Mouse (Mus musculus) limb, embryonic 15.5 days (tissue): ENCODE measurements around the gene Angptl4. TPM values are rescaled to one million over a fixed set of nuclear protein-coding genes. Genes with fewer than 3 reads are reported as not detected.
"Not testable (repeated sequence)": the region's sequence is repeated elsewhere in the genome, so short reads cannot be mapped to it uniquely, and the experiment has no call there.

Experiments used
- ATAC-seq: fragments of 200-750 bp; cut with Nextera tagmentation; 2 replicates; pipeline ENCODE4 v1.8.0; 2017; ENCODE audit warnings: low read depth, moderate TSS enrichment; ENCODE audit not compliant: insufficient number of reproducible peaks, low FRiP score, low TSS enrichment
- H3K27ac ChIP-seq: fragments of 300-500 bp; sonication (generic); 2 replicates; pipeline ENCODE4 v1.5.1; 2015; ENCODE audit warnings: moderate library complexity, mild to moderate bottlenecking, inconsistent platforms
- H3K27me3 ChIP-seq: fragments of 300-500 bp; sonication (generic); 2 replicates; pipeline ENCODE4 v1.6.1; 2015; ENCODE audit warnings: inconsistent platforms
- H3K36me3 ChIP-seq: fragments of 300-500 bp; sonication (generic); 2 replicates; pipeline ENCODE4 v1.6.1; 2015; ENCODE audit warnings: inconsistent platforms
- H3K4me1 ChIP-seq: fragments of 300-500 bp; sonication (generic); 2 replicates; pipeline ENCODE4 v1.6.1; 2015; ENCODE audit warnings: inconsistent platforms
- H3K4me2 ChIP-seq: fragments of 300-500 bp; sonication (generic); 2 replicates; pipeline ENCODE4 v1.6.1; 2015; ENCODE audit warnings: mild to moderate bottlenecking, inconsistent platforms
- H3K4me3 ChIP-seq: fragments of 300-500 bp; sonication (generic); 2 replicates; pipeline ENCODE4 v1.5.1; 2015; ENCODE audit warnings: mild to moderate bottlenecking, inconsistent platforms
- H3K9ac ChIP-seq: fragments of 300-500 bp; sonication (generic); 2 replicates; pipeline ENCODE4 v1.6.1; 2015; ENCODE audit warnings: inconsistent platforms
- H3K9me3 ChIP-seq: fragments of 300-500 bp; sonication (generic); 2 replicates; pipeline ENCODE4 v1.6.1; 2016; ENCODE audit warnings: inconsistent platforms
- WGBS: fragments of 180-500 bp; shearing (Covaris S2); methylation state at CpG from one replicate; pipeline ENCODE4 v1.1.7; 2015; 5-methylcytosine and 5-hydroxymethylcytosine counted together
- polyA plus RNA-seq: library from polyadenylated mRNA; unstranded; fragments of >200 nt; fragmentation: Nextera tagmentation; extraction: Ambion mirVana; gene quantifications from 2 replicates; pipeline ENCODE4 v1.2.1, GENCODE M21; 2015

The Angptl4 gene
- polyA plus RNA-seq, 1 experiment from 2014 or later = 62.9 TPM

GRCm38 (mm10) chr17:33752297-33752696, 29.3 kb downstream of the Angptl4 start:
- H3K9ac ChIP-seq = no peak overlapping the region
- H3K27ac ChIP-seq = no peak overlapping the region
- no peak for ATAC-seq
- 93% methylated on average over 2 of the region's 2 CpGs for WGBS
- no peak overlapping the region for H3K4me3 ChIP-seq
- no peaks in the 10 kb centered on the region for H3K9me3 ChIP-seq
- H3K4me2 ChIP-seq = no peak overlapping the region
- peaks cover 38% of the 10 kb centered on the region for H3K36me3 ChIP-seq
- no peaks in the 10 kb centered on the region for H3K27me3 ChIP-seq
- peaks cover 24% of the 10 kb centered on the region for H3K4me1 ChIP-seq

DNA sequence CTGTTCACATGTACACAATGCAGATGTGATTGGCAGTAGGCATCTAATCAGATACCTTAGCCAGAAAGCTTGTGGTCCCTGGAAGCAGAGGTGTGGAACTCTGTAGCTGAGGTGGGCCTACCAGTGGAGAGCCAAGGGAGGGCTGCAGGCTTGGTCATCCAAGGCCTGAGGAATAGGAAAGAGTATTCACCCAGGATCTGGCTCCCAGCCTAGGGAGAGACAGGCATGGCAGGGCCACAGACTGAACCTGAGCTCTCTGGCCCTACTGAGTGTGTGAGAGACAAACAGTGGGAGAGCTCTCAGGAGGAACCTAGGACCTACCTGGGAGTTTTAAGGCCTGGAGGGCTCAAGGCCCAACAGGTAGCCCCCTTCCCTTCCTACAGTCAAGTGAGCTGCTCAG, 30.4 kb downstream of the Angptl4 start:
- no peak for ATAC-seq
- no peaks in the 10 kb centered on the region for H3K9me3 ChIP-seq
- no peak overlapping the region for H3K4me2 ChIP-seq
- H3K9ac ChIP-seq = no peak overlapping the region
- H3K4me3 ChIP-seq = no peak overlapping the region
- H3K4me1 ChIP-seq = peaks cover 14% of the 10 kb centered on the region
- H3K27ac ChIP-seq = no peak overlapping the region
- H3K27me3 ChIP-seq = no peaks in the 10 kb centered on the region
- peaks cover 36% of the 10 kb centered on the region for H3K36me3 ChIP-seq

- Histone ChIP-seq H3K36me3 (peaks cover 52% of the 10 kb centered on the region), H3K4me2 (no peak overlapping the region), H3K9me3 (no peaks in the 10 kb centered on the region), H3K27ac (no peak overlapping the region), H3K4me1 (peaks cover under 1% of the 10 kb centered on the region; the same call in 1 of the 2 replicates), H3K27me3 (no peaks in the 10 kb centered on the region), H3K9ac (no peak overlapping the region), H3K4me3 (no peak overlapping the region)
- WGBS = 99% methylated on average over 5 of the region's 5 CpGs
- no peak for ATAC-seq
Measured at GRCm38 (mm10) chr17:33749451-33749850, 32.2 kb downstream of the Angptl4 start.

DNA sequence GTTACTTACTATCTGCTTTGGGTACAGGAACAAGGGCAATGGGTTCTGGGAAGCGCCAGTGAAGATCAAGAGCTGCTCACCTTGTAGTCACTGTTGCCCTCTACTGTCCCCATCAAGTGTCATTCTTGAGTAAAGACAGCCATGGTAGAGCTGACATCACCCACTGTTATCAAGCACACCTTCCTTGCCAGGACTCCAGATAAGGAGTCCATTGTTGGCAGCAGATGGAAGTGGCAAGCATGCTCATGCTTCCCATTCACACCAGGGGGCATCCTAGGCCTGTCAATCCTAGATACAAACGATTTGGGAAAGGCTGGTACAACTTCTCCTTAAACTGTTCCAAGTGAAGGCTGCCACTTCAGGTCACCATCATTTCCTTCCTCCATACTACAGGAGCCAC, 35.6 kb downstream of the Angptl4 start:
- Histone ChIP-seq H3K4me1 (no peaks in the 10 kb centered on the region), H3K4me3 (no peak overlapping the region), H3K9ac (no peak overlapping the region), H3K36me3 (peaks cover 49% of the 10 kb centered on the region), H3K4me2 (no peak overlapping the region), H3K27ac (no peak overlapping the region), H3K9me3 (no peaks in the 10 kb centered on the region), H3K27me3 (no peaks in the 10 kb centered on the region)
- no peak for ATAC-seq
- 63% methylated on average over 2 of the region's 2 CpGs for WGBS

DNA sequence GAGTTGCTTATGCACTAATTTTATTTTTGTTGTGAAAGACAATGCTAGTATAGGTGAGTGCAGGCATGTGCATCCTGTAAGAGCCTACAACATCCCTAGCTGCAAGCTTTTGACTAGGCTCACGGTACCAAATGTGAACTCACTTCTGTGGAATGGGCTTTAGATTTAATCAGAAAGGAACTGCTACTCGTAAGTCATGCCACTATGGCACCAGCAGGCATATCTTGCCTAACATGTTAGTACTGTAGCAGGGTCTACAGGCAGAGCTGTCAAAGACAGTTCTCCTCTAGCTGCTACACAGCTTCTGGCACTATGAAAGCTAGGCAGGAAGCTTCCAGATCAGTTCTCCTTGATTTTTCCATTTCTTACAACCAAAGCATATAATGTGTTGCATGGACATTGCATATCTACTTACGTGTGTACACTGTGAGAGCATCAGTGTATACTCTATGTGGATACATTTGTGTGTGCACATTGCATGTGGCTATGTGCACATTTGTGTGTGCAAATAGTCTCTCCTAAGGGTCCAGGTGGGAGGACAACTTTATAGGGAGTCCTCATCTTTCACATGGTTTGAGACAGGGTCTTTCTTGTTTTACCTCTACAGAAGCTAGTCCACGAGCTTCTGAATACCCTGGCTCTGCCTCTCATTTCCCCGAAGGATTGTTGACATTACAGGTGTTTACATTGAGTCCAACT, 36.8 kb downstream of the Angptl4 start:
- H3K4me1 ChIP-seq = no peaks in the 10 kb centered on the region
- no peaks in the 10 kb centered on the region for H3K9me3 ChIP-seq
- H3K27ac ChIP-seq = no peak overlapping the region
- WGBS = 78% methylated on average over 5 of the region's 5 CpGs
- H3K9ac ChIP-seq = no peak overlapping the region
- H3K4me2 ChIP-seq = no peak overlapping the region
- no peak overlapping the region for H3K4me3 ChIP-seq
- H3K27me3 ChIP-seq = no peaks in the 10 kb centered on the region
- ATAC-seq = no peak
- H3K36me3 ChIP-seq = peaks cover 39% of the 10 kb centered on the region

DNA sequence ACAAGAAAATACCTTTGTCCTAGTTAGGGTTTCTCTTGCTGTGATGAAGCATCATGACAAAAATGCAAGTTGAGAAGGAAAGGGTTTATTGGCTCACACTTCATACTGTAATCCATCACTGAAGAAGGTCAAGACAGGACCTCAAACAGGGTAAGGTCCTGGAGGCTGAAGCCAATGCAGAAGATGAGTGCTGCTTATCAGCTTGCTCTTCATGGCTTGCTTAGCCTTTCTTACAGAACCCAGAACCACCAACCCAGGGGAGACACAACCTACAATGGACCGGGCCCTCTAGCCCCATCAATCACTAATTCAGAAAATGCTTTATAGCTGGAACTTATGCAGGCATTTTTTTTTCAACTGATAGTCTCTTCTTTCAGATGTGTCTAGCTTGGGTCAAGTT, 39.2 kb downstream of the Angptl4 start:
- Histone ChIP-seq H3K4me1 (no peaks in the 10 kb centered on the region), H3K4me2 (no peak overlapping the region), H3K9me3 (no peaks in the 10 kb centered on the region), H3K36me3 (peaks cover 18% of the 10 kb centered on the region), H3K9ac (no peak overlapping the region), H3K27ac (no peak overlapping the region), H3K27me3 (no peaks in the 10 kb centered on the region), H3K4me3 (no peak overlapping the region)
- ATAC-seq = no peak
- 93% methylated on average over 1 of the region's 1 CpGs for WGBS

DNA sequence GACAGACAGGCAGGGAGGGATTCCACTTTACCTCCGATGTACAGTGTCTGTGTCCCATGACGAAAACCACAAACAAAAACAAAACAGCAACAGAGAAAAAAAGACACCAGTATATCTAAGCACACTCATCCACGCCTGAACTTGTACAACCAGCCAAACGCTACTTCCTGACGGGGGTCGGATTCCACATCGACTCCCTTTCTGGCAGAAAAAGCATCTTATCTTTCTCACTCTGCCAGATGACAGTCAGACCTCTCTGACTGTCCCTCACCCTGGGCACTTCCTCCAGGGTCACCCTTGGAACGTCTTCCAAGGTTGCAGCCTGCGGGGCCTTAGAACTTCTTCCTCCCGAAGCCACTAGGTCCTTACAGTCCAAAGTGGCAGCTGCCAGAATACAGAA, 48.1 kb downstream of the Angptl4 start:
- H3K9me3 ChIP-seq, H3K9ac ChIP-seq, H3K36me3 ChIP-seq, H3K4me2 ChIP-seq, H3K27ac ChIP-seq, H3K4me1 ChIP-seq, ATAC-seq, H3K27me3 ChIP-seq, H3K4me3 ChIP-seq: not testable (repeated sequence)
- WGBS = 70% methylated on average over 10 of the region's 10 CpGs

- not testable (repeated sequence) for H3K4me3 ChIP-seq, H3K27ac ChIP-seq, H3K4me2 ChIP-seq, H3K27me3 ChIP-seq, ATAC-seq, H3K4me1 ChIP-seq, H3K9ac ChIP-seq, H3K36me3 ChIP-seq, H3K9me3 ChIP-seq
- WGBS = 63% methylated on average over 9 of the region's 9 CpGs
Measured at GRCm38 (mm10) chr17:33732556-33733083, 49.0 kb downstream of the Angptl4 start.

DNA sequence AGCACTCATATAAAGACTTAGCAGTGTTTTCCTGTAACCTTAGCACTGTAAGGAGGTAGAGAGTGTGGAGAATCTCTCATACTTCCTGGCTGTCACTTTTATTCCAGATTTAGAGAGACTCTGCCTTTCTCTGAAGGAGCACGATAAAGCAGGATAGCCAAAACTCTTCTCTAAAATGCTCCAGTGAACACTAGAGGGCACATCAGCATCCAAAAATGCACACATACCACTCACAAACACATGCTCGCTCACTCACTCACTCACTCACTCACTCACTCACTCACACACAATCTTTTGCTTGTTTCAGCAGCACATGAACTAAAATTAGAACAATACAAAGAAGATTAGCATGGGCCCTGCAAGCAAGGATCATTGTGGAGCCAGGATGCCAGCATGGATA, 52.4 kb downstream of the Angptl4 start:
- Histone ChIP-seq H3K4me2 (no peak overlapping the region), H3K27me3 (no peaks in the 10 kb centered on the region), H3K27ac (no peak overlapping the region), H3K36me3 (no peaks in the 10 kb centered on the region), H3K9ac (no peak overlapping the region), H3K9me3 (no peaks in the 10 kb centered on the region), H3K4me3 (no peak overlapping the region), H3K4me1 (no peaks in the 10 kb centered on the region)
- WGBS = 67% methylated on average over 2 of the region's 2 CpGs
- ATAC-seq = no peak

DNA sequence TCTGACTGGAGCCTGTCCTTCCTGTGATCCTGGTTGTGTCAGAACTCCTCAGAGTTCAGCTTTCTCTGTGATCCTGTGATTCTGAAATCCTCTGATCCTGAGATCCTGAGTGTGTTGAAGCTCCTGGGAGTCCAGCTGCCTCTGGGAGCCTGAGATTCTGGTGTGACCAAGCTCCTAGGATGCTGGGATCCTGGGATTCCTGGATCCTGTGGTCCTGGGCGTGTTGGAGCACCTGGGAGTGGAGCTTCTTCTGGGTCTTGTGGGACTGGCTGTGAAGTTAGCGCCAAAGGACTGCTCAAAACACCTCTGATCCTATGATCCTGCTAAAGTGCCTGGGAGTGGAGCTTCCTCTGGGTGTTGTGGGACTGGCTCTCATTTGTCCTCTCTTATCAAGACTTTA, 53.2 kb downstream of the Angptl4 start:
- Histone ChIP-seq H3K27me3 (no peaks in the 10 kb centered on the region), H3K36me3 (no peaks in the 10 kb centered on the region), H3K27ac (no peak overlapping the region), H3K4me3 (no peak overlapping the region), H3K4me2 (no peak overlapping the region), H3K9ac (no peak overlapping the region), H3K9me3 (no peaks in the 10 kb centered on the region), H3K4me1 (no peaks in the 10 kb centered on the region)
- ATAC-seq = no peak
- WGBS = 80% methylated on average over 2 of the region's 2 CpGs

Other genes with a start within 250 kb of the Angptl4 start
- 5.6 and 6.2 TPM in 2 replicates for gene Myo1f, start 226.1 kb downstream of the Angptl4 start, polyA plus RNA-seq
- gene Zfp414, start 152.7 kb downstream of the Angptl4 start, polyA plus RNA-seq = 40.5 and 42.4 TPM in 2 replicates
- gene Pram1, start 143.8 kb downstream of the Angptl4 start, polyA plus RNA-seq = 0.27 and 0.34 TPM in 2 replicates
- gene Hnrnpm, start 95.0 kb downstream of the Angptl4 start, polyA plus RNA-seq = 274 and 281 TPM in 2 replicates
- gene March2, start 63.2 kb downstream of the Angptl4 start, polyA plus RNA-seq = 62.6 and 65.6 TPM in 2 replicates
- gene Rab11b, start 21.3 kb downstream of the Angptl4 start, polyA plus RNA-seq = 257 and 267 TPM in 2 replicates
- gene Kank3, start 28.7 kb upstream of the Angptl4 start, polyA plus RNA-seq = 29.4 and 32.3 TPM in 2 replicates
- 716 and 1,053 TPM in 2 replicates for gene Rps28, start 42.7 kb upstream of the Angptl4 start, polyA plus RNA-seq
- gene Ndufa7, start 42.7 kb upstream of the Angptl4 start, polyA plus RNA-seq = 404 and 428 TPM in 2 replicates
- 53.1 and 54.8 TPM in 2 replicates for gene Cd320, start 61.3 kb upstream of the Angptl4 start, polyA plus RNA-seq
- not detected in 2 replicates for gene Gm7029, start 92.0 kb upstream of the Angptl4 start, polyA plus RNA-seq
- gene Kifc1, start 108.8 kb upstream of the Angptl4 start, polyA plus RNA-seq = 3.5 and 7.7 TPM in 2 replicates
- gene Platr17, start 123.3 kb upstream of the Angptl4 start, polyA plus RNA-seq = 0.19 and 0.30 TPM in 2 replicates
- gene Daxx, start 127.6 kb upstream of the Angptl4 start, polyA plus RNA-seq = 47.2 and 55.7 TPM in 2 replicates
- gene Tapbp, start 134.1 kb upstream of the Angptl4 start, polyA plus RNA-seq = 42.1 and 46.3 TPM in 2 replicates
- gene Zbtb22, start 134.1 kb upstream of the Angptl4 start, polyA plus RNA-seq = 14.0 and 15.5 TPM in 2 replicates
- gene Rgl2, start 147.7 kb upstream of the Angptl4 start, polyA plus RNA-seq = 51.8 and 58.5 TPM in 2 replicates
- gene Pfdn6, start 158.5 kb upstream of the Angptl4 start, polyA plus RNA-seq = 132 and 139 TPM in 2 replicates
- 31.4 and 36.0 TPM in 2 replicates for gene Wdr46, start 158.8 kb upstream of the Angptl4 start, polyA plus RNA-seq
- gene B3galt4, start 169.7 kb upstream of the Angptl4 start, polyA plus RNA-seq = 5.9 and 8.3 TPM in 2 replicates
- gene Vps52, start 174.0 kb upstream of the Angptl4 start, polyA plus RNA-seq = 46.5 and 50.4 TPM in 2 replicates
- 1,572 and 1,837 TPM in 2 replicates for gene Rps18, start 174.2 kb upstream of the Angptl4 start, polyA plus RNA-seq
- 25.5 and 31.3 TPM in 2 replicates for gene H2-K1, start 218.5 kb upstream of the Angptl4 start, polyA plus RNA-seq
- 18.1 and 18.9 TPM in 2 replicates for gene Ring1, start 242.8 kb upstream of the Angptl4 start, polyA plus RNA-seq
- gene H2-Ke6, start 246.2 kb upstream of the Angptl4 start, polyA plus RNA-seq = 45.0 and 50.3 TPM in 2 replicates
- gene Slc39a7, start 249.9 kb upstream of the Angptl4 start, polyA plus RNA-seq = 258 and 259 TPM in 2 replicates
- gene Rxrb, start 250.0 kb upstream of the Angptl4 start, polyA plus RNA-seq = 44.4 and 52.5 TPM in 2 replicates